Mouse (Mus musculus): ENCODE measurements around the gene Hgd.

- no peak for TF ChIP-seq POLR2A (IDR thresholded peaks at IDR 0.05; ENCODE audit: extremely low read depth, insufficient read depth, low read length)
- no peak for TF ChIP-seq CTCF (IDR thresholded peaks at IDR 0.05; ENCODE audit: extremely low read depth, insufficient read depth, low read length)
Observed at GRCm38 (mm10) chr16:37645799-37646198, 65.8 kb downstream of the Hgd start.
